Mouse (Mus musculus) intestine, embryonic 16.5 days (tissue): ENCODE measurements around the gene Ntn1. TPM values are rescaled to one million over a fixed set of nuclear protein-coding genes. Genes with fewer than 3 reads are reported as not detected.

Source experiments
- ATAC-seq: fragments of 200-750 bp; cut with Nextera tagmentation; 2 replicates; pipeline ENCODE4 v1.8.0; 2017; ENCODE audit warnings: moderate TSS enrichment, moderate library complexity
- H3K27ac ChIP-seq: fragments of 300-500 bp; sonication (generic); 2 replicates; pipeline ENCODE4 v1.5.1; 2014; ENCODE audit warnings: mild to moderate bottlenecking, low read length
- H3K27me3 ChIP-seq: fragments of 300-500 bp; sonication (generic); replicated peaks from 2 replicates; pipeline ENCODE4 v1.6.1; 2014; ENCODE audit warnings: low read length, control low read depth, mixed read lengths; ENCODE audit not compliant: control insufficient read depth, insufficient read depth
- H3K36me3 ChIP-seq: fragments of 300-500 bp; sonication (generic); 2 replicates; pipeline ENCODE4 v1.6.1; 2014; ENCODE audit warnings: low read length, control low read depth; ENCODE audit not compliant: control insufficient read depth, insufficient read depth
- H3K4me1 ChIP-seq: fragments of 300-500 bp; sonication (generic); 2 replicates; pipeline ENCODE4 v1.6.1; 2014; ENCODE audit warnings: low read length, control low read depth, mixed read lengths; ENCODE audit not compliant: control insufficient read depth, insufficient read depth
- H3K4me2 ChIP-seq: fragments of 300-500 bp; sonication (generic); 2 replicates; pipeline ENCODE4 v1.6.1; 2014; ENCODE audit warnings: low read depth, low read length, control low read depth
- H3K4me3 ChIP-seq: fragments of 300-500 bp; sonication (generic); 2 replicates; pipeline ENCODE4 v1.5.1; 2014; ENCODE audit warnings: mild to moderate bottlenecking, low read length
- H3K9ac ChIP-seq: fragments of 300-500 bp; sonication (generic); 2 replicates; pipeline ENCODE4 v1.6.1; 2014; ENCODE audit warnings: low read depth, low read length
- H3K9me3 ChIP-seq: fragments of 300-500 bp; sonication (generic); 2 replicates; pipeline ENCODE4 v1.6.1; 2016; ENCODE audit warnings: low read length, control low read depth; ENCODE audit not compliant: control insufficient read depth
- WGBS: fragments of 180-500 bp; shearing (Covaris S2); extraction: QIAGEN DNeasy Blood & Tissue Kit; methylation state at CpG from one replicate; pipeline ENCODE4 v1.1.7; 2014; 5-methylcytosine and 5-hydroxymethylcytosine counted together
- polyA plus RNA-seq: library from polyadenylated mRNA; unstranded; fragments of >200 nt; fragmentation: Nextera tagmentation; extraction: Ambion mirVana; gene quantifications from 2 replicates; pipeline ENCODE4 v1.2.1, GENCODE M21; 2015

Gene Ntn1
- polyA plus RNA-seq, 1 experiment from 2014 or later, result 5.6 TPM

- 57% methylated on average over 10 of the region's 10 CpGs for WGBS
Observed at GRCm38 (mm10) chr11:68195693-68196176, 204.9 kb downstream of the Ntn1 start.

GRCm38 (mm10) chr11:68195168-68195567 lies 205.5 kb downstream of the Ntn1 start:
- ATAC-seq, result no peak
- Histone ChIP-seq H3K27me3 (no peaks in the 10 kb centered on the region), H3K4me3 (no peak overlapping the region), H3K36me3 (no peaks in the 10 kb centered on the region), H3K4me2 (no peak overlapping the region), H3K9me3 (no peaks in the 10 kb centered on the region), H3K27ac (0 out of 2 replicates have a peak overlapping the region, but pooled peaks have one; percentile 29), H3K9ac (no peak overlapping the region), H3K4me1 (peaks cover 28% of the 10 kb centered on the region; the same call in 1 of the 2 replicates)
- 54% methylated on average over 6 of the region's 6 CpGs for WGBS

More at GRCm38 (mm10) chr11:68195693-68196176, 204.9 kb downstream of the Ntn1 start:
- no peak overlapping the region for H3K4me3 ChIP-seq
- no peaks in the 10 kb centered on the region for H3K36me3 ChIP-seq
- ATAC-seq, result 0 out of 2 replicates have a peak, but pooled peaks have one; percentile 39
- peaks cover 28% of the 10 kb centered on the region; the same call in 1 of the 2 replicates for H3K4me1 ChIP-seq
- H3K9me3 ChIP-seq, result no peaks in the 10 kb centered on the region
- H3K9ac ChIP-seq, result no peak overlapping the region
- H3K27me3 ChIP-seq, result no peaks in the 10 kb centered on the region
- peak overlapping the region; percentile 19; the same call in 1 of the 2 replicates for H3K27ac ChIP-seq
- H3K4me2 ChIP-seq, result no peak overlapping the region

- Histone ChIP-seq H3K4me2 (no peak overlapping the region), H3K4me3 (no peak overlapping the region), H3K4me1 (peaks cover 31% of the 10 kb centered on the region), H3K36me3 (no peaks in the 10 kb centered on the region), H3K9me3 (no peaks in the 10 kb centered on the region), H3K27me3 (no peaks in the 10 kb centered on the region), H3K27ac (no peak overlapping the region), H3K9ac (no peak overlapping the region)
- ATAC-seq, result no peak
- WGBS, result 75% methylated on average over 5 of the region's 5 CpGs
Observed at GRCm38 (mm10) chr11:68190849-68191248, 209.8 kb downstream of the Ntn1 start.

GRCm38 (mm10) chr11:68188695-68189201 lies 211.9 kb downstream of the Ntn1 start:
- H3K27ac ChIP-seq, result peak overlapping the region; percentile 68
- H3K27me3 ChIP-seq, result no peaks in the 10 kb centered on the region
- ATAC-seq, result peak; percentile 36
- peaks cover 13% of the 10 kb centered on the region for H3K4me1 ChIP-seq
- H3K4me2 ChIP-seq, result no peak overlapping the region
- H3K4me3 ChIP-seq, result no peak overlapping the region
- H3K9ac ChIP-seq, result no peak overlapping the region
- WGBS, result 55% methylated on average over 12 of the region's 12 CpGs
- H3K36me3 ChIP-seq, result no peaks in the 10 kb centered on the region
- H3K9me3 ChIP-seq, result no peaks in the 10 kb centered on the region

- 0 out of 2 replicates have a peak overlapping the region, but pooled peaks have one; percentile 4 for H3K27ac ChIP-seq
- WGBS, result 58% methylated on average over 8 of the region's 8 CpGs
- H3K9me3 ChIP-seq, result no peaks in the 10 kb centered on the region
- H3K4me1 ChIP-seq, result peaks cover 13% of the 10 kb centered on the region
- H3K4me2 ChIP-seq, result no peak overlapping the region
- no peak overlapping the region for H3K9ac ChIP-seq
- no peak overlapping the region for H3K4me3 ChIP-seq
- ATAC-seq, result 0 out of 2 replicates have a peak, but pooled peaks have one; percentile 26
- H3K36me3 ChIP-seq, result no peaks in the 10 kb centered on the region
- no peaks in the 10 kb centered on the region for H3K27me3 ChIP-seq
Observed at GRCm38 (mm10) chr11:68187242-68187641, 213.4 kb downstream of the Ntn1 start.

- no peak overlapping the region for H3K27ac ChIP-seq
- H3K4me1 ChIP-seq, result peaks cover 13% of the 10 kb centered on the region
- H3K4me2 ChIP-seq, result no peak overlapping the region
- H3K9me3 ChIP-seq, result no peaks in the 10 kb centered on the region
- no peak for ATAC-seq
- no peaks in the 10 kb centered on the region for H3K36me3 ChIP-seq
- H3K4me3 ChIP-seq, result no peak overlapping the region
- no peaks in the 10 kb centered on the region for H3K27me3 ChIP-seq
- no peak overlapping the region for H3K9ac ChIP-seq
- WGBS, result 92% methylated on average over 3 of the region's 3 CpGs
Observed at GRCm38 (mm10) chr11:68185647-68186046, 215.0 kb downstream of the Ntn1 start.

GRCm38 (mm10) chr11:68177415-68177814 lies 223.2 kb downstream of the Ntn1 start:
- WGBS, result 80% methylated on average over 7 of the region's 7 CpGs
- ATAC-seq, result no peak
- Histone ChIP-seq H3K36me3 (no peaks in the 10 kb centered on the region), H3K4me2 (no peak overlapping the region), H3K9me3 (no peaks in the 10 kb centered on the region), H3K27ac (no peak overlapping the region), H3K27me3 (no peaks in the 10 kb centered on the region), H3K4me1 (no peaks in the 10 kb centered on the region; the same call in 1 of the 2 replicates), H3K4me3 (no peak overlapping the region), H3K9ac (no peak overlapping the region)

- Histone ChIP-seq H3K36me3 (no peaks in the 10 kb centered on the region), H3K4me2 (no peak overlapping the region), H3K4me3 (no peak overlapping the region), H3K27me3 (no peaks in the 10 kb centered on the region), H3K27ac (no peak overlapping the region), H3K9me3 (no peaks in the 10 kb centered on the region), H3K9ac (no peak overlapping the region), H3K4me1 (no peaks in the 10 kb centered on the region; the same call in 1 of the 2 replicates)
- 46% methylated on average over 4 of the region's 4 CpGs for WGBS
- ATAC-seq, result 0 out of 2 replicates have a peak, but pooled peaks have one; percentile 21
Observed at GRCm38 (mm10) chr11:68176550-68176949, 224.1 kb downstream of the Ntn1 start.

- ATAC-seq, result no peak
- H3K9me3 ChIP-seq, result no peaks in the 10 kb centered on the region
- no peaks in the 10 kb centered on the region; the same call in 1 of the 2 replicates for H3K4me1 ChIP-seq
- H3K4me2 ChIP-seq, result no peak overlapping the region
- H3K4me3 ChIP-seq, result no peak overlapping the region
- H3K36me3 ChIP-seq, result no peaks in the 10 kb centered on the region
- H3K9ac ChIP-seq, result no peak overlapping the region
- no peak overlapping the region for H3K27ac ChIP-seq
- no peaks in the 10 kb centered on the region for H3K27me3 ChIP-seq
- 66% methylated on average over 4 of the region's 4 CpGs for WGBS
Observed at GRCm38 (mm10) chr11:68172648-68173045, 228.0 kb downstream of the Ntn1 start.
